Mouse (Mus musculus): Measurements from ENCODE around the gene Alpk1. TPM values are rescaled to one million over a fixed set of nuclear protein-coding genes. Genes with fewer than 3 reads are reported as not detected.

Gene Alpk1
- total RNA-seq (2021): 1 to 10 TPM; 4.6 to 5.5 TPM
- long read RNA-seq, experiment 1, full-length matches to known transcripts: 1 of 2 reads
- long read RNA-seq, experiment 1, partial matches to known transcripts: 0 of 2 reads
- long read RNA-seq, experiment 1, other reads (novel, unspliced or antisense): 1 of 2 reads
- long read RNA-seq, experiment 2, partial matches to known transcripts: 0 of 1 reads
- long read RNA-seq, experiment 2, other reads (novel, unspliced or antisense): 1 of 1 reads

DNA sequence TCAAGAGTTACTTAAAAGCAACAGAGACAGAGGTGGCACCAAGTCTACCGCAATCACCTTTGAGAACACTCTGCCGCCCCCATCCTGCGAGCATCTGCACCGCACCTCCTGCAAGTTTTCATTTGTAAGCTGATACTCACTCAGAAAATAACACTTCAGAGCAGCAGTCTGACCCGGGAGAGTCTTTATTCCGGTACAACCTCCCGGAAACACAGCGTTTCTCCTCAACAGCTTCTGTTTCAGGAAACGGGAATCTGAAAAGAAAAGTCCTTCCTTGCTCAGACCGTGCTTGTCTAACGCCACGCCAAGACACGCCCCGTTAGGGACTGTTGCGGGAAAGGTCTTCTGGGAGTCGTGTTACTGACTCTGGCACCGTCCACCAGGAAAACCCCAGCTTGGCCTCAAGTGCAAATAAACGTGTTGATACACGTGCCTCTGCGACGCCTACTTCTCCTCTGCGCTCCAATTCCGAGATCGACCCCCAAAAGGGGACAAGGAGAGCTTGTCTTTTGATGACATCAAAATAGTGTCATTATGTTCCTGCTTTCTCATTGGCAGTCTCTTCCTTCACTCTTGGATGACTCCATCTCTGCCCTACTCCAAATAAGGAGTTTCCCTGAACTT is at the start of gene Alpk1:
Gene Alpk1, minus strand, starts transcription at position 507 of the 624 bp plus-strand sequence.
- DNase-seq (ENCODE audit: extremely low spot score in 1 of 2, low spot score in 2 of 2): peak; percentile 23 to 42
- intact Hi-C loops (cut with DNase I): no loop called here
- Histone ChIP-seq H3K27ac (peak within 1 kb of the TSS; percentile 34), H3K4me3 (peak within 1 kb of the TSS; percentile 44)
- peak; percentile 56 for TF ChIP-seq CTCF (IDR thresholded peaks at IDR 0.05)

DNA sequence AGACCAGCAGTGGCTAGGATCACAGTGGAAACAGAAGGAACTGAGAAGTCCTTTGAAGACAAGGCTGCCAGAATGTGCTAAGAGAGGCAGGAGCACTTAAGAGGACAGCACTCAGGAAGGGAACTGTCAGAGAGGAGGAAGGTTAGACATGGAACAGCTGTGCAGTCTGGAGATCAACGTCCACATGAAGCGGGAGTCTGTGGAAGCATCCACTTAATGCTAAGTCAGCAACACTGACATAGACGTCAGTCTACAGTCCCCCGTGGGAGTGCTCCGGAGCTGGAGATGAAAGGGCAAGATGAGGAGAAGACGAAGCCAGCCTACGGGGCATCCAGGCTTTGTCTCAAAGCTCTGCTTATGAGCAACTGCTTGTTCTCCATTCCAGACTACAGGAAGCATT is 46.8 kb upstream of the Alpk1 start:
- H3K4me3 ChIP-seq: no peak overlapping the region
- intact Hi-C loops (cut with DNase I): no loop called here
- H3K27ac ChIP-seq: no peak overlapping the region
- no peak for TF ChIP-seq CTCF (IDR thresholded peaks at IDR 0.05)
- no peak for DNase-seq (ENCODE audit: extremely low spot score in 1 of 2, low spot score in 2 of 2)

DNA sequence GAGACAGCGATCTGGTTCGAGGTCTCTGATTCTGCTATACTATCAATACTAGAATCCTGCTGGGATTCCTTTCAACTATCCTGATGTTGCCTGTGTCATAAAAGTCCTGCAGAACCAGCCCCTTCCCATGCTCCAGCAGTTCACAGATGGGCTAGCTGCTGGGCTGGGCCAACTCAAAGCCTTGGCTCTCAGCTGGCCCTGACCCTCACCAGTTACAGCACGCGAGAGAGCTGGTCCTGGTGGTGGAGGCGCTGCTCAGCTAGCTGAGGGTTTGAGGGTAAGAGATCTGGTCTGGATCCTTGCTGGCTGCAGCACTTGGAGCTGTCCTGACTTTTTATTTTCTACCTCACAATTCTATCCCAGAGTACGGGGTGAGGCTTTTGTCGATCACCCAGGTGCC is 46.2 kb upstream of the Alpk1 start:
- DNase-seq (ENCODE audit: extremely low spot score in 1 of 2, low spot score in 2 of 2): no peak
- no peak for TF ChIP-seq CTCF (IDR thresholded peaks at IDR 0.05)
- intact Hi-C loops (cut with DNase I): no loop called here
- H3K4me3 ChIP-seq: no peak overlapping the region
- H3K27ac ChIP-seq: no peak overlapping the region

- intact Hi-C loops (cut with DNase I): no loop called here
- TF ChIP-seq CTCF (IDR thresholded peaks at IDR 0.05): no peak
- H3K27ac ChIP-seq: no peak overlapping the region
- H3K4me3 ChIP-seq: no peak overlapping the region
- DNase-seq (ENCODE audit: extremely low spot score in 1 of 2, low spot score in 2 of 2): no peak
These were observed 43.8 kb upstream of the Alpk1 start for GRCm38 (mm10) chr3:127823886-127824863.

DNA sequence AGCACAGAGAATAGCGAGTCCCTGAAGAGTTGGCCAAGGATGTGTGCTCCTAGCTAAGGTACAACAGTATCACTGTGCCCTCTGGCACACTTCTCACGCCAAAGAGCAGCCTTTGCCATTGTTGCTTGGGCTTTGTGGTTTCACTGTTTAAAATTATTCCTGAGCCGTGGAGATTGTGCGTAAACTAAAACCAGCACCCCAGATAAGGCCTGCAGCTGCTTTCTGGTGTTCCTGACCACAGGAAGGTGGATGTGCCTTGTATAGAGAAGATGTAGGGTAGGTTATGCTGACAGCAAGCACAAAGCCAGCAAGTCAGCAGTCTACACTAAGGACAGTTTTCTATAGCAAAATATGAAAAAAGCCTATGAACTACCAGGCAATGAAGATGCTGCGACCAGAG is 40.9 kb upstream of the Alpk1 start:
- intact Hi-C loops (cut with DNase I): no loop called here
- H3K27ac ChIP-seq: no peak overlapping the region
- DNase-seq (ENCODE audit: extremely low spot score in 1 of 2, low spot score in 2 of 2): no peak

DNA sequence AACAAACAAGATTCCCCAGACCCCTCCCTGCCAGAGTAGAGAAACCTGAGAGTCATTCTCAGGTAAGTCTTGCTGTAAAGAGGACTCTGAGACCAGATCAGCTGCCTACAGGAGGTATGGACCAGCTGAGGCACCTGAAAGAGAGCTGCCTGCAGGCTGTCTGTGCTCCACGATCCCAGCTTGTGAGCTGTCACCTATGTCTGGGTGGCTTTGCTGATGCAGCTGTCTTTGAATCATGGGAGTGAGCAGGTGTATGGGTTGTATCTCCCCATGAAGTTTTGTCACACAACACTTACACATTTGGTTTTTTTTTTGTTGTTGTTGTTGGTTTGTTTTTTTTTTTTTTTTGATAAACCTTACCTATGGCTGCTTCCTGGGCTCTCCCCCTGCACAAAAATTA is 40.1 kb upstream of the Alpk1 start:
- no peak for TF ChIP-seq CTCF (IDR thresholded peaks at IDR 0.05)
- intact Hi-C loops (cut with DNase I): no loop called here
- Histone ChIP-seq H3K27ac (no peak overlapping the region), H3K4me3 (no peak overlapping the region)
- no peak for DNase-seq (ENCODE audit: extremely low spot score in 1 of 2, low spot score in 2 of 2)

More for the DNA sequence above, 40.9 kb upstream of the Alpk1 start:
- no peak overlapping the region for H3K4me3 ChIP-seq
- TF ChIP-seq CTCF (IDR thresholded peaks at IDR 0.05): no peak

- intact Hi-C loops (cut with DNase I): no loop called here
- no peak for TF ChIP-seq CTCF (IDR thresholded peaks at IDR 0.05)
- Histone ChIP-seq H3K4me3 (no peak overlapping the region), H3K27ac (no peak overlapping the region)
- no peak for DNase-seq (ENCODE audit: extremely low spot score in 1 of 2, low spot score in 2 of 2)
These were observed 38.7 kb upstream of the Alpk1 start for GRCm38 (mm10) chr3:127818694-127819663.

- intact Hi-C loops (cut with DNase I): no loop called here
- Histone ChIP-seq H3K4me3 (no peak overlapping the region), H3K27ac (no peak overlapping the region)
- DNase-seq (ENCODE audit: extremely low spot score in 1 of 2, low spot score in 2 of 2): no peak
- TF ChIP-seq CTCF (IDR thresholded peaks at IDR 0.05): no peak
These were observed 36.9 kb upstream of the Alpk1 start for GRCm38 (mm10) chr3:127817120-127817683.

DNA sequence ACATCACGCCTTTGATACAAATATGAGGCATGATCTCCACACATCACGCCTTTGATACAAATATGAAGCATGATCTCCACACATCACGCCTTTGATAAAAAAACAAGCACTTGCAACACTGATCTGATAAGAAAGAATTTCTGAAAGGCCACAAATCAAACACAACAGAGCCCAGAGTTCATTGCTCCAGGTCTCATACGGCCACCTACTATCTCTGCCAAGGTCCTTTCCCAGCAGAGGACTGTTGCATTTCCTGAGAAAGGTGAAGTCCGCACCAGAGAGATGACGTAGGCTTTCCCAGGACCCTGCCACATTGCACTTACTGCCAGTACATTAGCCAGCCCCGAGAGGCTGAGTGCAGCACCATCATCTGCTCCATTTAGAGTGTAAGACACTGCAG is 28.8 kb upstream of the Alpk1 start:
- intact Hi-C loops (cut with DNase I): no loop called here
- TF ChIP-seq CTCF (IDR thresholded peaks at IDR 0.05): no peak
- no peak overlapping the region for H3K27ac ChIP-seq
- no peak for DNase-seq (ENCODE audit: extremely low spot score in 1 of 2, low spot score in 2 of 2)
- H3K4me3 ChIP-seq: no peak overlapping the region

GRCm38 (mm10) chr3:127807846-127808245 is 27.5 kb upstream of the Alpk1 start:
- no peak overlapping the region for H3K4me3 ChIP-seq
- no peak overlapping the region for H3K27ac ChIP-seq
- intact Hi-C loops (cut with DNase I): no loop called here
- no peak for TF ChIP-seq CTCF (IDR thresholded peaks at IDR 0.05)
- no peak for DNase-seq (ENCODE audit: extremely low spot score in 1 of 2, low spot score in 2 of 2)

- intact Hi-C loops (cut with DNase I): no loop called here
- TF ChIP-seq CTCF (IDR thresholded peaks at IDR 0.05): no peak
- H3K4me3 ChIP-seq: no peak overlapping the region
- no peak for DNase-seq (ENCODE audit: extremely low spot score in 1 of 2, low spot score in 2 of 2)
- no peak overlapping the region for H3K27ac ChIP-seq
These were observed 25.7 kb upstream of the Alpk1 start for GRCm38 (mm10) chr3:127805991-127806390.
